Mouse (Mus musculus) spleen, adult 2 months (tissue): ENCODE measurements around the gene Ppp1r14c.

ENCODE experiments used
- CTCF ChIP-seq: fragments of 200-500 bp; IDR thresholded peaks from 2 replicates; pipeline ENCODE4 v1.5.1; 2011; ENCODE audit warnings: mild to moderate bottlenecking, inconsistent platforms; ENCODE audit not compliant: insufficient read depth, insufficient read length, insufficient replicate concordance; ENCODE audit errors: extremely low read depth
- POLR2A ChIP-seq: fragments of 200-500 bp; IDR thresholded peaks from 2 replicates; pipeline ENCODE4 v1.6.1; 2011; ENCODE audit warnings: low read depth, low read length, inconsistent platforms

- TF ChIP-seq CTCF (no peak), POLR2A (no peak)
Observed at GRCm38 (mm10) chr10:3403416-3404137, 37.7 kb downstream of the Ppp1r14c start.
